Mouse (Mus musculus) liver, embryonic 16.5 days (tissue): Measurements from ENCODE around the gene Aldh3b1. TPM values are rescaled to one million over a fixed set of nuclear protein-coding genes. Genes with fewer than 3 reads are reported as not detected.
A peak's percentile ranks its signal among the peaks of the same experiment; 100 is the strongest.

Source experiments
- ATAC-seq: fragments of 200-750 bp; cut with Nextera tagmentation; 2 replicates; pipeline ENCODE4 v1.8.0; 2017; ENCODE audit warnings: low read depth, mild to moderate bottlenecking, moderate number of reproducible peaks, moderate library complexity
- H3K27ac ChIP-seq: fragments of 300-500 bp; sonication (generic); 2 replicates; pipeline ENCODE4 v1.5.1; 2014; ENCODE audit warnings: mild to moderate bottlenecking, low read length
- H3K27me3 ChIP-seq: fragments of 300-500 bp; sonication (generic); 2 replicates; pipeline ENCODE4 v1.6.1; 2014; ENCODE audit warnings: low read depth, low read length, mixed read lengths; ENCODE audit not compliant: control insufficient read depth, insufficient read depth
- H3K36me3 ChIP-seq: fragments of 300-500 bp; sonication (generic); 2 replicates; pipeline ENCODE4 v1.6.1; 2014; ENCODE audit warnings: mild to moderate bottlenecking; ENCODE audit not compliant: control insufficient read depth, insufficient read depth
- H3K4me1 ChIP-seq: fragments of 300-500 bp; sonication (generic); 2 replicates; pipeline ENCODE4 v1.6.1; 2014; ENCODE audit warnings: low read depth, low read length, mixed read lengths; ENCODE audit not compliant: control insufficient read depth
- H3K4me2 ChIP-seq: fragments of 300-500 bp; sonication (generic); 2 replicates; pipeline ENCODE4 v1.6.1; 2014; ENCODE audit warnings: low read depth, low read length, mixed read lengths
- H3K4me3 ChIP-seq: fragments of 300-500 bp; sonication (generic); 2 replicates; pipeline ENCODE4 v1.5.1; 2014; ENCODE audit warnings: low read depth, mild to moderate bottlenecking, low read length
- H3K9ac ChIP-seq: fragments of 300-500 bp; sonication (generic); 2 replicates; pipeline ENCODE4 v1.6.1; 2014; ENCODE audit warnings: low read depth, low read length
- H3K9me3 ChIP-seq: fragments of 300-500 bp; sonication (generic); replicated peaks from 2 replicates; pipeline ENCODE4 v1.6.1; 2016; ENCODE audit warnings: low read length; ENCODE audit not compliant: control insufficient read depth
- WGBS: fragments of 180-500 bp; shearing (Covaris S2); extraction: QIAGEN DNeasy Blood & Tissue Kit; methylation state at CpG from one replicate; pipeline ENCODE4 v1.1.7; 2014; ENCODE audit not compliant: insufficient replicate concordance; 5-methylcytosine and 5-hydroxymethylcytosine counted together
- polyA plus RNA-seq: library from polyadenylated mRNA; unstranded; fragments of >200 nt; fragmentation: Nextera tagmentation; extraction: Ambion mirVana; gene quantifications from 2 replicates; pipeline ENCODE4 v1.2.1, GENCODE M21; 2015

Gene Aldh3b1
- polyA plus RNA-seq, 1 experiment from 2014 or later = 10.0 TPM

GRCm38 (mm10) chr19:3935032-3935895 is 5.7 kb upstream of the Aldh3b1 start, which contains the start of gene Unc93b1:
Unc93b1 (plus strand) TSS chr19:3935186.
- Histone ChIP-seq H3K27ac (peak within 1 kb of the TSS; percentile 39; the same call in 1 of the 2 replicates), H3K4me3 (peak within 1 kb of the TSS; percentile 55), H3K36me3 (no peaks in the 10 kb centered on the region), H3K27me3 (peaks cover 2% of the 10 kb centered on the region), H3K9ac (peak within 1 kb of the TSS; percentile 58), H3K9me3 (no peaks in the 10 kb centered on the region), H3K4me1 (peaks cover 12% of the 10 kb centered on the region), H3K4me2 (peak within 1 kb of the TSS; percentile 54)
- ATAC-seq = peak; percentile 79
- WGBS = 3% methylated on average over 42 of the region's 42 CpGs

GRCm38 (mm10) chr19:3931716-3932115 is 2.1 kb upstream of the Aldh3b1 start:
- Histone ChIP-seq H3K27ac (no peak overlapping the region), H3K4me1 (peaks cover 17% of the 10 kb centered on the region), H3K4me3 (no peak overlapping the region), H3K27me3 (peaks cover 2% of the 10 kb centered on the region), H3K4me2 (no peak overlapping the region), H3K9me3 (no peaks in the 10 kb centered on the region), H3K9ac (no peak overlapping the region), H3K36me3 (no peaks in the 10 kb centered on the region)
- WGBS = 61% methylated on average over 9 of the region's 9 CpGs
- no peak for ATAC-seq

GRCm38 (mm10) chr19:3930262-3931057 is 852 bp upstream of the Aldh3b1 start:
- no peak overlapping the region for H3K9ac ChIP-seq
- peak overlapping the region; percentile 13 for H3K27ac ChIP-seq
- no peak for ATAC-seq
- no peaks in the 10 kb centered on the region for H3K9me3 ChIP-seq
- 65% methylated on average over 21 of the region's 21 CpGs for WGBS
- peaks cover 12% of the 10 kb centered on the region for H3K4me1 ChIP-seq
- H3K4me3 ChIP-seq = no peak overlapping the region
- H3K4me2 ChIP-seq = no peak overlapping the region
- peaks cover 2% of the 10 kb centered on the region; the same call in 1 of the 2 replicates for H3K27me3 ChIP-seq
- no peaks in the 10 kb centered on the region for H3K36me3 ChIP-seq

- Histone ChIP-seq H3K36me3 (no peaks in the 10 kb centered on the region), H3K27ac (peak overlapping the region; percentile 54), H3K27me3 (no peaks in the 10 kb centered on the region), H3K9me3 (no peaks in the 10 kb centered on the region), H3K4me2 (0 out of 2 replicates have a peak overlapping the region, but pooled peaks have one; percentile 14), H3K4me1 (peaks cover 14% of the 10 kb centered on the region), H3K9ac (no peak overlapping the region), H3K4me3 (peak overlapping the region; percentile 26; the same call in 1 of the 2 replicates)
- no peak for ATAC-seq
- WGBS = 62% methylated on average over 4 of the region's 4 CpGs
Observed at GRCm38 (mm10) chr19:3928779-3929178, 829 bp downstream of the Aldh3b1 start.

GRCm38 (mm10) chr19:3927989-3928388 is 1.6 kb downstream of the Aldh3b1 start:
- 48% methylated on average over 4 of the region's 4 CpGs for WGBS
- peaks cover 18% of the 10 kb centered on the region for H3K4me1 ChIP-seq
- no peak overlapping the region for H3K4me3 ChIP-seq
- H3K27me3 ChIP-seq = no peaks in the 10 kb centered on the region
- H3K4me2 ChIP-seq = no peak overlapping the region
- H3K9me3 ChIP-seq = no peaks in the 10 kb centered on the region
- no peak overlapping the region for H3K9ac ChIP-seq
- H3K27ac ChIP-seq = peak overlapping the region; percentile 14; the same call in 1 of the 2 replicates
- no peak for ATAC-seq
- H3K36me3 ChIP-seq = no peaks in the 10 kb centered on the region

GRCm38 (mm10) chr19:3926685-3927084 is 2.9 kb downstream of the Aldh3b1 start:
- no peak for ATAC-seq
- H3K27me3 ChIP-seq = no peaks in the 10 kb centered on the region
- H3K4me2 ChIP-seq = no peak overlapping the region
- no peak overlapping the region for H3K27ac ChIP-seq
- H3K9ac ChIP-seq = no peak overlapping the region
- WGBS = 73% methylated on average over 6 of the region's 6 CpGs
- no peaks in the 10 kb centered on the region for H3K9me3 ChIP-seq
- no peak overlapping the region for H3K4me3 ChIP-seq
- H3K4me1 ChIP-seq = peaks cover 21% of the 10 kb centered on the region
- no peaks in the 10 kb centered on the region for H3K36me3 ChIP-seq

- no peak for ATAC-seq
- Histone ChIP-seq H3K9ac (no peak overlapping the region), H3K27me3 (no peaks in the 10 kb centered on the region), H3K4me3 (no peak overlapping the region), H3K9me3 (no peaks in the 10 kb centered on the region), H3K4me1 (peaks cover 21% of the 10 kb centered on the region), H3K4me2 (no peak overlapping the region), H3K36me3 (no peaks in the 10 kb centered on the region), H3K27ac (no peak overlapping the region)
- 28% methylated on average over 3 of the region's 3 CpGs for WGBS
Observed at GRCm38 (mm10) chr19:3926279-3926678, 3.3 kb downstream of the Aldh3b1 start.

GRCm38 (mm10) chr19:3925859-3926258 is 3.7 kb downstream of the Aldh3b1 start:
- WGBS = 70% methylated on average over 6 of the region's 6 CpGs
- Histone ChIP-seq H3K27me3 (no peaks in the 10 kb centered on the region), H3K27ac (no peak overlapping the region), H3K4me2 (no peak overlapping the region), H3K9me3 (no peaks in the 10 kb centered on the region), H3K36me3 (no peaks in the 10 kb centered on the region), H3K9ac (no peak overlapping the region), H3K4me3 (no peak overlapping the region), H3K4me1 (peaks cover 21% of the 10 kb centered on the region)
- ATAC-seq = no peak
